Comparison of ENCODE assay signal across 28 mouse cellular contexts in the genomic region with DNA sequence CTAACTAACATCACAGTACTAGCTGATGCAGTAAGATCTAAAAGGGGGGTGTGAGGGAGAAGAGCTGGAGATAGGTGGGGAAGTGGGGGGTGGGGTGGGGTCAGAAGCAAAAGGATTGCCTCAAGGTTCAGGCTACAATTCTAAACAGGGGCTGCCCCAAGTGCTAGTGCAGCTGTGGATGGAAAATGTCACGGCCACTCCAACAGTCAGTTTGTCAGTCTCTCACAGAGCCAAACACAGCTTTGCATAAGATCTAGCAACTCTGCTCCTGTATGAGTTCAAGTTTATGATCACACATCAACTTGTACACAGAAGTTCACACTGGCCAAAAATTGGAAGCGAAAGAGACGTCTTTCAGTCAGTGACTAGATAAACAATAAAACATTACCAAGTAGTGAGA. TPM values are rescaled to one million over a fixed set of nuclear protein-coding genes. Genes with fewer than 3 reads are reported as not detected.
DNase-seq lines count a peak whose midpoint lies in the region; TF ChIP-seq lines count a peak whose summit lies in the region.
"Had no signal": no experiment of that assay in that cellular context is flagged by ENCODE, and none has a peak within 500 bp of the region (broad histone marks: within the 10 kb centered on the region; RNA-seq: fewer than 3 reads in every experiment).

No protein-coding gene starts in this region.

- no peaks in the 10 kb centered on the region for H3K36me3 ChIP-seq in CH12.LX (replicated peaks in 1 of 2; ENCODE audit: control insufficient read depth in 1 of 2, insufficient read depth in 1 of 2, low read length in 1 of 2)
- H3K36me3 ChIP-seq: embryonic facial prominence, embryonic 10.5 days; embryonic facial prominence, embryonic 13.5 days; forebrain, embryonic 12.5 days; G1E; heart, embryonic 10.5 days; heart, embryonic 13.5 days; hindbrain, embryonic 12.5 days; hindbrain, embryonic 15.5 days; intestine, embryonic 15.5 days had no signal

- H3K4me3 ChIP-seq in CH12.LX (replicated peaks in 1 of 3; ENCODE audit: low read depth in 2 of 3, low read length in 2 of 3, poor library complexity in 1 of 3) = peak overlapping the region in 1 of 3 experiments; percentile 18
- H3K4me3 ChIP-seq: embryonic facial prominence, embryonic 10.5 days; embryonic facial prominence, embryonic 13.5 days; erythroblast, embryonic 14.5 days; forebrain, embryonic 12.5 days; heart, adult 2 months; heart, embryonic 10.5 days; heart, embryonic 13.5 days; hindbrain, embryonic 12.5 days; hindbrain, embryonic 15.5 days; intestine, embryonic 15.5 days had no signal

- no peak for TF ChIP-seq CTCF in CH12.LX (conservative IDR thresholded peaks at IDR 0.05 in 1 of 2, IDR thresholded peaks at IDR 0.05 in 1 of 2; ENCODE audit: low read depth in 2 of 2, low read length in 2 of 2)

- peaks cover 3% of the 10 kb centered on the region for H3K9me3 ChIP-seq in CH12.LX (replicated peaks; ENCODE audit: low read length)
- H3K9me3 ChIP-seq: embryonic facial prominence, embryonic 10.5 days; embryonic facial prominence, embryonic 13.5 days; forebrain, embryonic 12.5 days; G1E; heart, embryonic 10.5 days; heart, embryonic 13.5 days; hindbrain, embryonic 12.5 days; hindbrain, embryonic 15.5 days; intestine, embryonic 15.5 days had no signal

- TF ChIP-seq RAD21 in CH12.LX (IDR thresholded peaks at IDR 0.05; ENCODE audit: low read depth, low read length) = no peak

- TF ChIP-seq EP300 in CH12.LX (IDR thresholded peaks at IDR 0.05; ENCODE audit: low read length) = peak; percentile 84

- TF ChIP-seq POLR2A in CH12.LX (IDR thresholded peaks at IDR 0.05; ENCODE audit: low read depth, low read length) = no peak

- H3K4me1 ChIP-seq in CH12.LX (ENCODE audit: control insufficient read depth in 1 of 2, insufficient read depth in 2 of 2) = peaks cover 9 to 41% of the 10 kb centered on the region in 2 experiments

- H3K27ac ChIP-seq in CH12.LX (ENCODE audit: insufficient read depth, low read depth) = peak overlapping the region; percentile 69
- H3K27ac ChIP-seq: embryonic facial prominence, embryonic 10.5 days; embryonic facial prominence, embryonic 13.5 days; forebrain, embryonic 12.5 days; heart, adult 2 months; heart, embryonic 10.5 days; heart, embryonic 13.5 days; hindbrain, embryonic 12.5 days; hindbrain, embryonic 15.5 days; intestine, embryonic 15.5 days had no signal

- peak overlapping the region; percentile 23; the same call in 1 of the 2 replicates for H3K9ac ChIP-seq in CH12.LX (ENCODE audit: insufficient read depth, low read depth)
- H3K9ac ChIP-seq: embryonic facial prominence, embryonic 13.5 days; forebrain, embryonic 12.5 days; heart, embryonic 13.5 days; hindbrain, embryonic 12.5 days; hindbrain, embryonic 15.5 days; intestine, embryonic 15.5 days had no signal

- H3K4me2 ChIP-seq in CH12.LX (ENCODE audit: insufficient read depth, low read depth, poor library complexity, severe bottlenecking) = peak overlapping the region; percentile 16; the same call in 1 of the 2 replicates
- H3K4me2 ChIP-seq: embryonic facial prominence, embryonic 13.5 days; forebrain, embryonic 12.5 days; heart, embryonic 13.5 days; hindbrain, embryonic 12.5 days; hindbrain, embryonic 15.5 days; intestine, embryonic 15.5 days had no signal

- in situ Hi-C loops in CH12.LX (cut with MboI; ENCODE audit: low pct_ligation_motif_present, low pct_unique_long_range_greater_than_20kb, low sequenced_read_pairs) = no loop called here

- dilution Hi-C loops in CH12.LX (cut with MboI; ENCODE audit: extremely low pct_ligation_motif_present, extremely low pct_unique_long_range_greater_than_20kb, low sequenced_read_pairs) = no loop called here

- peak; percentile 20 for DNase-seq in adrenal gland, postnatal 14 days
- no peak for DNase-seq in adrenal gland, postnatal 10 days
- DNase-seq in A20 (ENCODE audit: low read depth, low spot score) (peak; percentile 50), CH12.LX (ENCODE audit: extremely low read depth) (peak; percentile 90)
- no peak for DNase-seq in layer of hippocampus, postnatal 36 days
- no peak for DNase-seq in frontal cortex, postnatal 36 days (ENCODE audit: low spot score in 2 of 2)
- DNase-seq: adrenal gland, postnatal 25 days; B cell, adult 2 months; cerebellum, adult 11-12 months; cerebellum, adult 8-10 months; cerebellum, postnatal 10 days; cerebellum, postnatal 36 days; embryo, embryonic 11 days; gastrocnemius, postnatal 25 days; heart, adult 2 months; kidney, adult 11 months had no signal

- peaks cover 6% of the 10 kb centered on the region for H3K27me3 ChIP-seq in CH12.LX (replicated peaks)
- H3K27me3 ChIP-seq: embryonic facial prominence, embryonic 13.5 days; hindbrain, embryonic 12.5 days; hindbrain, embryonic 15.5 days; intestine, embryonic 15.5 days; Patski had no signal

- H3K79me2 ChIP-seq in CH12.LX (replicated peaks; ENCODE audit: control insufficient read depth, extremely low read depth, insufficient read depth, poor library complexity, severe bottlenecking) = 0 out of 2 replicates have a peak, but pooled peaks cover 3% of the 10 kb centered on the region

TF ChIP-seq in CH12.LX, 34 proteins besides CTCF, POLR2A, EP300 and RAD21:
- no peak for TF ChIP-seq ZNF384 (IDR thresholded peaks at IDR 0.05; ENCODE audit: low read depth, low read length)
- no peak for TF ChIP-seq MAFK (IDR thresholded peaks at IDR 0.05; ENCODE audit: insufficient replicate concordance, low read length)
- TF ChIP-seq CHD1 (IDR thresholded peaks at IDR 0.05; ENCODE audit: low read depth, low read length) = no peak
- TF ChIP-seq MYC (IDR thresholded peaks at IDR 0.05; ENCODE audit: low read depth, low read length) = 0 out of 2 replicates have a peak, but pooled peaks have one; percentile 33
- TF ChIP-seq ETS1 (conservative IDR thresholded peaks at IDR 0.05; ENCODE audit: low read depth, low read length) = peak; percentile 77
- peak; percentile 65 for TF ChIP-seq IRF4 (IDR thresholded peaks at IDR 0.05; ENCODE audit: low read depth, low read length)
- TF ChIP-seq BHLHE40 (IDR thresholded peaks at IDR 0.05; ENCODE audit: low read depth, low read length) = peak; percentile 41; the same call in 1 of the 2 replicates
- peak; percentile 78; the same call in 1 of the 2 replicates for TF ChIP-seq TCF12 (IDR thresholded peaks at IDR 0.05; ENCODE audit: low read depth, low read length)
- TF ChIP-seq JUND (conservative IDR thresholded peaks at IDR 0.05; ENCODE audit: low read depth, low read length) = no peak; the same call in 1 of the 2 replicates

RNA-seq across cellular contexts. Expression of gene Lysmd2, which starts 4.1 kb away (rescaled TPM):
- 18.8 and 20.5 TPM in 2 replicates for total RNA-seq in adrenal gland, postnatal 14 days (2021)
- total RNA-seq in adrenal gland, postnatal 10 days (2021) = 10 to 100 TPM; 15.3 to 17.5 TPM
- total RNA-seq in CH12.LX (2012; rRNA removed) (16.2 and 18.6 TPM in 2 replicates), CH12.LX (2014; rRNA removed) (14.2 and 18.1 TPM in 2 replicates)
- 10.4 and 11.7 TPM in 2 replicates for polyA plus RNA-seq in CH12.LX (2012; ENCODE audit: insufficient read length, low read depth)
- total RNA-seq in layer of hippocampus, postnatal 36 days (2021) = 10 to 100 TPM; 61.8 to 65.8 TPM
- polyA plus RNA-seq: erythroblast, embryonic 14.5 days; G1E had no signal

RNA-seq across cellular contexts. Expression of gene Tmod2, which starts 10.3 kb away (rescaled TPM):
- 15.7 and 20.2 TPM in 2 replicates for total RNA-seq in adrenal gland, postnatal 14 days (2021)
- total RNA-seq in adrenal gland, postnatal 10 days (2021) = 10 to 100 TPM; 17.9 to 25.6 TPM
- total RNA-seq in CH12.LX (2012; rRNA removed) (1.6 and 1.7 TPM in 2 replicates), CH12.LX (2014; rRNA removed) (0.08 and 0.16 TPM in 2 replicates)
- 0.10 and 0.17 TPM in 2 replicates for polyA plus RNA-seq in CH12.LX (2012; ENCODE audit: insufficient read length, low read depth)
- 100 to 1,000 TPM; 370 to 392 TPM for total RNA-seq in layer of hippocampus, postnatal 36 days (2021)
- total RNA-seq: hematopoietic stem cell, adult 5-6 weeks had no signal
- polyA plus RNA-seq: erythroblast, embryonic 14.5 days; G1E had no signal

Comparison
In these comparisons a context has a peak if more than half of its experiments do, and no peak if none do; other contexts are left out.
1. DNase-seq: peak in adrenal gland, postnatal 14 days (single experiment), A20 (single experiment) and CH12.LX (single experiment); none in adrenal gland, postnatal 10 days (single experiment), layer of hippocampus, postnatal 36 days (0 of 2) and frontal cortex, postnatal 36 days (0 of 2).
2. RNA of gene Tmod2, which starts 10.3 kb away (total RNA-seq): 370 to 392 TPM in layer of hippocampus, postnatal 36 days; 17.9 to 25.6 TPM in adrenal gland, postnatal 10 days, 15.7 to 20.2 TPM in adrenal gland, postnatal 14 days and 0.08 to 1.7 TPM in CH12.LX; every median in the first group is over 10 times any median in the second.